Mouse (Mus musculus) T-helper 2 cell (primary cell): ENCODE measurements at regions not wholly inside any gene's neighbourhood (a gene's known extent, or its start where the extent isn't known, plus 50 kb on each side); places are given as distances from the start of the nearest gene placed in this dataset.

Source experiments
- in situ Hi-C: fragments of 300-600 bp; cut with MboI, MseI; formaldehyde crosslinking; loops from one replicate; pipeline ENCODE4 v1.15.1; 2025; ENCODE audit warnings: high pct_unique_total_duplicates

- in situ Hi-C loops, result no loop called here
Measured at GRCm38 (mm10) chr10:70819951-70820350, 164.2 kb upstream of the Phyhipl start.

- in situ Hi-C loops, result no loop called here
Measured at GRCm38 (mm10) chr10:70814354-70815131, 158.8 kb upstream of the Phyhipl start.

DNA sequence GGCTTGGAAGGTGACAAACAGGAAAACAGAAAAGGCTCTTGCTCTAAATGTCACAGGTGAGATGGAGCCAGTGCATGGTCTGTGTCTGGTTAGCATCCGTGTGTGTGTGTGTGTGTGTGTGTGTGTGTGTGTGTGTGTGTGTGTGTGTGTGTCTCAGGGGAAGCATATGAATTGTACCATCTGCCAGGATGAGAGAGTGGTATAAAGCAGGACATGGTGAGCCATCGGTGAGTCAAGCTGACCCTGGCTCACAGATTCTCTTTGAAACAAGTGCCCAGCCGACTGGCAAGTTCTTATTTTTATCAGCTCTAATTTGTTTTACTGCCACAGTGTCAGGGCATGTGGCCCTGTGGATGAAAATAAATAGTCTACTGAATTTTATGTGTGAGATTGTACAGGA, 153.6 kb upstream of the Phyhipl start:
- in situ Hi-C loops, result no loop called here

- in situ Hi-C loops, result no loop called here
Measured at GRCm38 (mm10) chr10:70806786-70807385, 151.1 kb upstream of the Phyhipl start.

DNA sequence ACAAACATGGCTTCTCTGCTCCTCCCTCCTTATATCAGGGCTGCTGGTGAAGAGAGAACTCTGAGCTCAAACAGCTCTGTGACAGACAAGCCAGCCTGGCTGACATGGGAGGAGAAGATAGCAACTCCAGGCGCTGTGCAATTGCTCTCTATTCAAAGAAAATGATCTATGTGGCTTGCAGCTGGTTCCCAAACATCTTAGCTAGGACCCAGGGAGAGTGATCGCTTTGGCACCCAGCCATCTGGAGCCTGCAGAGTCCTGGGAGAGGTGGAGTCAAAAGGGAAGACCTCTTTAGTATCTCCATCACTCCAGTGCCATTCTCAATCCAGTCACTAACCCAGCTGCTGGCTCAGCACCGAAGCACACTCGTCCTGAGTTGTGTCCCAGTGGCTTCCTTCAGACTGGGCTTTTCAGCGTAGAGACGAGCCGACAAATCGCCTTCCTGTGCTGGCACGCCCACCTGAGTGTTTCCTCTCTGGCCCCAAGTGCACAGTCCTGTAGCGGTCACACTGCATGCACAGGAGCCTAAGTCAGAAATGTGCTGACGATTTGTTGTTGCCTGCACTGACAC, 145.1 kb upstream of the Phyhipl start:
- in situ Hi-C loops, result no loop called here

GRCm38 (mm10) chr10:70799906-70800305, 144.1 kb upstream of the Phyhipl start:
- in situ Hi-C loops, result no loop called here

DNA sequence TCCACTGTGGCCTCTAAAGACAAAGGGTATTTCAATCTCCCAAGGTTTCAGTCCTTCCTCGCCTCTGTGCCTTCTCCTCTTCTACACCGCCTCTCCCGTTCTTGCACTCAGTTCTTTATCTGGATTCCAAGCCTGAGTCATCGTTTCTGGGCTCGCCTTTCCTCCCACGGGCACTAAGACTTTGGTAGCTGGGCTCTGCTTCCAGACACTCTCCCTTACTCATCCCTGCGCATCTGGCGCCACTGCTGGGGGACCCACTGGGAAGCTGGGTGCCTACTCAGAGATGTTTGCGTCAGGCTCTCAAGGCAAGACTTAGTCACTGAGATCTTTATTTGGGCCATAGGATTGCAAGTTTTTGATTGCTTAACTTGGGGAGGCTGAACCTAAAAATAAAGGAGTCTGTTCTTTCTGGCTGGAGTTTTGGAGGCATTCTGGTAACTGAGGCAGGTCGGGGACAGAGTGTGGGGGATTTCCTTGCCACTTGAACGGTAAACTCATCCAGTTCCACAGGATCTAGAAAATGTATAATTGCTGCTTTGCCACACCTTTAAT, 143.5 kb upstream of the Phyhipl start:
- in situ Hi-C loops, result no loop called here

- in situ Hi-C loops, result no loop called here
Measured at GRCm38 (mm10) chr10:70788814-70789452, 133.2 kb upstream of the Phyhipl start.

GRCm38 (mm10) chr10:70781036-70781435, 125.3 kb upstream of the Phyhipl start:
- in situ Hi-C loops, result no loop called here

DNA sequence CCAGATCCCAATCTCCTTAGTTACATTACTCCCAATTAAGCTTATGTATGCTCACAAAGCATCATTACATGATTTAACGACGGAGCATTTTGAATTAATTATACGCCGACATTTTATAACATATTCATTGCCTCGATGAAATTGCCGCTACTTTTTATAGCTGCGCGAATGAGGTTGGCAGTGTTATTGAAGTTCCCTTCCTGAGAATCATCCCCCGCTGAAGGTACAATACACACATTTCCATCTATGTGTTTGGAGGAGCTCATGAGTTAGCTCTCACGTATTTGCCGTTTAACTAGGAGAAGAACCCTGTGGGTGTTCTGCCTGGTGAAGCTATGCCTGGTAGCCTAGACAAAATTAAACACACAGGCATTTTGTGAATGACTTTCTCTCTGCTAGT, 122.8 kb upstream of the Phyhipl start:
- in situ Hi-C loops, result no loop called here

- in situ Hi-C loops, result loop anchor here (25.0 kb wide), 1 partner anchor 763 kb away; no protein-coding TSS in a partner anchor
Measured at GRCm38 (mm10) chr10:70774571-70774970, 118.8 kb upstream of the Phyhipl start.

- in situ Hi-C loops, result loop anchor here (25.0 kb wide), 1 partner anchor 763 kb away; no protein-coding TSS in a partner anchor
Measured at GRCm38 (mm10) chr10:70774159-70774558, 118.4 kb upstream of the Phyhipl start.

DNA sequence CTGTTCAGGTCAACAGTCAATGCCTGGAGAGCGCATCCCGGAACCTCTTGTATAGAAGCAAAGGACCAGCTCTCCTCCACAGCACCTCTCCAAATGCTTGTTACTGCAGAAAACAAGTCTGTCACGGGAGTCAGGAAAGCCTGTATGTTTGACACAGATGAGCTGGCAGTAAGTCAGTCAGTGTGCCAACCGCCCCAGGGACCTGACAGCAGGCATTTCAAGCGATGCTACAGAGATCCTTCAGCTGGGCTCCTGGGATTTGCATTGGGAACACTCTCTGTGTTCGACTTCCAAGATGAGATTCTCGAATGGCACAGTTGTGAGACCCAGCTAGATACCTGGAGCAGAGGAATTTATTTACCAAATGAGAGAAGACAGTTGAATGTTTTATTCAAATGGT, 111.7 kb upstream of the Phyhipl start:
- in situ Hi-C loops, result loop anchor here (25.0 kb wide), 1 partner anchor 770 kb away; no protein-coding TSS in a partner anchor

DNA sequence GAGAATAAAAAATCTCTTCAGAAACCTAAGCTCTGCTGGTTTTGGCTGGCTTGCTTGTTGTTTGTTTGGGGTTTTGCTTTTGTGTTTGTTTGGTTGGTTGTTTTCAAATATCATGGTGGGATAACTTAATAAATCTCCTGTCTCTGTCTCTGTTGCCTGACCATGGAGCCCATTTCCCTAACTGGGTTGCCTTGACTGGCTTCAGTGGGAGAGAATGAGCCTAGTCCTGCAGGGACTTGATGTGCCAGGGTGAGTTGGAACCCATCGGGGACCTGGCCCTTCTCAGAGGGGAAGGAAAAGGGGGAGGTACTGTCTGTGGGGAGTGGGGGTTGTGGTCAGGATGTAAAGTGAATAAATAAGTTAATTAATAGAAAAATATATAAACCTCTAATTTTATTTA, 111.1 kb upstream of the Phyhipl start:
- in situ Hi-C loops, result loop anchor here (25.0 kb wide), 1 partner anchor 770 kb away; no protein-coding TSS in a partner anchor

DNA sequence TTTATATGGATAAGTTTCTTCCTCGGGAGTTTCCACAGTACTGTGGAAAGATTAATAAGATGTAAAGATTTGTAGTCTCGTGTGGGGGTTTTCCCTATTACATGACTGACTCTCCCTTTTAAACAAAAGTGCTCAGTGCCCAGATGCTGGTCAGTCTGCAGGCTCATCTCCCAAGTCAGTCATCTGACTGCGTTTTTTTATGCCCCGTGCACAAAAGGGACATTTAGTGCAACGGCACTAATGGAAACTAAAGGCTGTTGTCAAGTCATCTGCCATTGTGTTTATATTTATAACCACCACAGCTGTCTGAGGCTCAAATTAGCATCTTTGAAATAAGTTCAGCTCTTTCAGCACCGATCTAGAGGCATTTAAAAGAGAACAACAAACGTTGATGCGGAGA, 110.7 kb upstream of the Phyhipl start:
- in situ Hi-C loops, result loop anchor here (25.0 kb wide), 1 partner anchor 771 kb away; no protein-coding TSS in a partner anchor

GRCm38 (mm10) chr10:70763206-70763605, 107.4 kb upstream of the Phyhipl start:
- in situ Hi-C loops, result loop anchor here (25.0 kb wide), 1 partner anchor 774 kb away; no protein-coding TSS in a partner anchor

DNA sequence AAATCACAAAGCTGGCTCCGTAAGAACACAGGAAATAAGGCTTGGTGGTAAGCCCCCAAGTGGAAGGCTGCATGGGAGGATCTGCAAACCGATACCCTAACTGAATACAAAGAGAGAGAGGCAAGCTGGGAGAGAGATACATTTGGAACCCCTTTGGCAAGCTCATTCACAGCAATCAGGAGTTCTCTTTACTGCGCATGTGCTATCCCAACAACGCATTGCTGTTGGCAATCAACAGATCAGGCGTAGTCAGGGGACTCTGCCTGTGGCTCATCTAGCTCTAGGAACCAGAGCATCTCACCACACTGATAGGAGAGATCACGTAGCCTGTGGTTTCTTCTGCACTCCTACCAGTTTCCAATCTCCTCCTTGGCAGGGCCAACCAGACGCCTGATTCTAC, 103.9 kb upstream of the Phyhipl start:
- in situ Hi-C loops, result loop anchor here (25.0 kb wide), 1 partner anchor 778 kb away; no protein-coding TSS in a partner anchor

DNA sequence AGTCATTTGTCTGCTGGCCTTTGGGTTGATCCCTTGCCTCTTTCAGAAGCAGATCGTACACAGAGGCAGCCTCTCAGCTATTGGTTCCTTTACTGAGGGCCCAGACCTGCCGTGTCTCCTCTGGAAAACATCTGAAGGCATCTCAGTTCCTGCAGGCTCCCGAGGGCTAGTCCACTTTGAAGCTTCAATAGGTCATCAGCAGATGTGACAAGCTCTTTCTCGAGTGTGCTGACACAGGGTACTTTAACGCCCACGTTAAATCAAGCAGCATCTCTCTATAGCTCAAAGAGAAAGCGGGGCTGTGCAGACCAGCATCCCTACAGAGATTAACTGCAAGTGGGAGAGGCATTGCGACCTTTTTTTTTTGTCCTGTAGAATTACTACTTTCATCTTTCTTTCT, 96.0 kb upstream of the Phyhipl start:
- in situ Hi-C loops, result loop anchor here (25.0 kb wide), 1 partner anchor 786 kb away; no protein-coding TSS in a partner anchor

GRCm38 (mm10) chr10:70750356-70751145, 94.8 kb upstream of the Phyhipl start:
- in situ Hi-C loops, result loop anchor here (25.0 kb wide), 1 partner anchor 787 kb away; no protein-coding TSS in a partner anchor

DNA sequence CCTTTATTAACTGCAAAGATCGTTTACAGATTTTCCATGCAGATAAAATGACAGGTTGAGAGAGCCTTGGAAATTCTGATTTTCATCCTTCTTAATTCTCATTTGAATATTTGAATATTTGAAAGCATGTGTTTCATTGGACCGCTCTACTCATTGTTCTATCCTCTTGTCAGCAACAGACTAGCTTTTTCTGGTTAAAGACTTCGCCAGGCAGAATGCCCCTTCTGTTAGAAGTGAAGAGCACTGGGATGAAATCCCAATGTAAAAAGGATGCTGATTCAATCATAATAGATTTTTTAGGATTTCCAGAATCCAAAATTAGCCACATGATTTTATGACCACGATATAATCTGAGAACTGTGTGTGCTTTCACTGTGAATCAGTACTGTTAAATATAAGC, 90.8 kb upstream of the Phyhipl start:
- in situ Hi-C loops, result no loop called here

DNA sequence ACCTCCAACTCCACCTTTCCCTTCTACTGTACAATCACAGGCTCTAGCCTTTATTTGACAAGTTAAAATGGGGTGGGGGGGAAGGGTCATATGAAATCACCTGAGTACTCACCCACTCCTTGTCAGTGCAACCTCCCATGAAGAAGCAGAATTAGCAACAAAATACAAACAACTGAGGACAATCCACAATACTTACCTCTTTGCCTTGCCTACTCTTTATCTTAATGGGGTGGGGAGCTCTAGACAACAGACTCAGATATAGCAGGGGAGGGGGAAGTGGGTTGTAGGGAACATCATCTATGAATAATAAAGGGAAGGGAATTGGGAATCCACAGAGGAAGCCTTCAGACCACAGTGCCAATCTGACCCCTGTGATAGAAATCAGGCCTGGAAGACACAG, 86.1 kb upstream of the Phyhipl start:
- in situ Hi-C loops, result no loop called here
